Mouse (Mus musculus) cerebellum, adult (tissue): ENCODE results near the gene Ssbp2.

Experiments
- ATAC-seq: cut with Nextera tagmentation; 2 replicates; pipeline ENCODE4 v1.9.2; 2017; ENCODE audit warnings: mild to moderate bottlenecking, moderate library complexity, mixed read lengths; ENCODE audit not compliant: insufficient number of reproducible peaks, low FRiP score, low TSS enrichment

Gene Ssbp2

DNA sequence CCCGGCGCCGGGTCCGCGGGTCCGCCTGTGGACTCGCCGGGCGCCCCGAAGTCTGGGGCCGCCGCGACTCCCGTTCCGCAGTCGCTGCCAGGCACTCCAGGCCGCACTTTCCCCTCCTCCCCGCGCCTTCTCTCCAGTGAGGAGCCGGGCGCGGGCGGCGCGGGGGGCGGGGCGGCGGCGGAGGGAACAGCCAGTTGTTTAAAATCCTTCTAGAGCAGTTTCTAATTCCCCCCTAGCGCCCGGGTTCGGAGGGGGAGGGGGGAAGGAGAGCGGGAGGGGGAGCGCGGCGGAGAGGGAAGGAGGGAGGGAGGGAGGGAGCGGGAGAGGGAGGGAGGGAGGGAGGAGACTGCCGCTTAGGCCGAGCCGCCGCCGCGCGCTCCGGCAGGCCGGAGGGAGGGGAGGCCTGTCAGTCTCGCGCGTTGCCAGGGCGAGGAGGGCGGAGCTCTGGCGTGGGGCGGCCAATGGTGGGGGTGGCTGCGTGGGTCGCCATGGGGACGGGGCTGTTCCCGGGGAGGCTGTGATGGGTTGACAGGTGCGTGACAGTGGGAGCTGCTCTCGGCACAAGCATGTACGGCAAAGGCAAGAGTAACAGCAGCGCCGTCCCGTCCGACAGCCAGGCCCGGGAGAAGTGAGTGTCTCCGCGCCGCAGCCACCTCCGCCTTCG lies 670 bp downstream of the Ssbp2 start:
- peak; percentile 90 for ATAC-seq

GRCm38 (mm10) chr13:91461299-91461698 lies 1.2 kb downstream of the Ssbp2 start:
- ATAC-seq: no peak

- no peak for ATAC-seq
Measured at GRCm38 (mm10) chr13:91461711-91462351, 1.7 kb downstream of the Ssbp2 start.

DNA sequence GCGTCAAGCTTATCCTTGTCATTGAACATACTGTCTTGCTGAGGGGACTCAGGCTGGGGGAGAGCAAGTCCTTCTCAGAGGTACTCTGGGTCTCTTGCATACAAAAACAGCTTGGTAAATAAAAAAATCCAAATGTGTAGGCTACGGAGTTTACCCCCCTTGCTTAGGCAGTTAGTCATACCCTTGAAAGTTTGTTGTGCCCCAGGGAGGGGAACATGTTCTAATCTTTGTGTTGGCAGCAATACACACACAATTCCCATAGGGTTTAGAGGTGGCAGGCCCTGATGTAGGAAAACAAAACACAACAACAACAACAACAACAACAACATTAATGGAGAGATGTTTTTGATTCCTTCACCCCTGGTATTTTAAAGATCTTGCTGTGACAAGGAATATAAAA lies 2.3 kb downstream of the Ssbp2 start:
- no peak for ATAC-seq

DNA sequence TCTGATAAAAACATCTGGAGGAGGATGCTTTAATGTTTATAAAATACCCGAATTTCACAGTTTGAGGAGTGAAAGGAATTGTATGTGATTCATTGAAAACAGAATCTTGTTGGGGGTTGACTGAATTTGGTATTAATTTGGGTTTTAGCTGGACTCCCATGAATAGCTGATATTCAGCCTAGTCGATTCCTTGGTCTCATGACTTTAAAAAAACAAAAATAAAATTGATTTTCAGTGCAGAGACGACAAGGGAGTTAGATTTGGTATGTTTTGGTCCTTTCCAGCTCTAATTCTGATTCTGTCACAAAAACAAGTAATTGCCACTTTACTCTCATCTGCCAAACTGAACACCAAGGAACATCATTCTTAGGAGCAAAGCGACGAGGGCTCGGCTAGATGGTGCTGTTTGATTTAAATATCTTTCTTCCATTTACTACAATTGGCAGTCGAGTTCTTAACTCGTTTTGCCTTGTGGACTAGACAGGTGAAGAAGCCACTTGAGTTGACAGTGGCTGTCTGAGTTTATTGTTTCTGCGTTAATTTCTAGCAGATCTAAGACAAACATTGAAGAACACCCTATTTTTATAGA lies 2.9 kb downstream of the Ssbp2 start:
- ATAC-seq: no peak

DNA sequence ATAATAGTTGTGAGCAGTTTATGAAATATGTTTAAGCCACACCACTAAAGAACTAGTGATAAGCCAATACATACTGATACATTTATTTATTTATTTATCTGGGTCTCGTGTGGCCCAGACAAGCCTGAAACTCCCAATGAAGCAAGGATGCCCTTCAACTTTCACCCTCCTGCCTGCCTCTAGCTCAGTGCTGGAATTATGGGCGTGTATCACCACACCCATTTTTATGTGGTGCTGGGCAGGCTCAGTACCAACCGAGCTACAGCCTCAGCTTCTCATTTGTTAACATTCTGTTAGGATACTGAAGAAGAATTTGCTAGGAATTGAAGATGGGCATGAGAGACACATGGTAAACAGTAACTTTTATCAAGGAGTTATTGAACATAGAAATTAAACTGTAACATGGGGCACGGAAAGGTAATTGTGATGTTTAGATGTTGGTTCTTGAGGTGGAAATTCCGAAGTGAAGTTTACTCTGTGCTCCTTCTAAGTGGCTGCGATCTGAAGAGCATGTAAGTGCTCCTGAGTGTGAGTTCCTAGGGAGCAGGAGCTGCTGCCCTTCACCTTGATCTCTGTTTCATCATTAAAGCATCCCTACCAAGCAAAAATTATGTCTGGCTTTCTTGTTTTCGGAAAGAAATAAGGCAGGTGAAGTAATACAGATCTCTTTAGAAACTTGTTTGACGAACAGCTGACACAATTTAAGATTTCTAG lies 5.1 kb downstream of the Ssbp2 start:
- no peak for ATAC-seq

DNA sequence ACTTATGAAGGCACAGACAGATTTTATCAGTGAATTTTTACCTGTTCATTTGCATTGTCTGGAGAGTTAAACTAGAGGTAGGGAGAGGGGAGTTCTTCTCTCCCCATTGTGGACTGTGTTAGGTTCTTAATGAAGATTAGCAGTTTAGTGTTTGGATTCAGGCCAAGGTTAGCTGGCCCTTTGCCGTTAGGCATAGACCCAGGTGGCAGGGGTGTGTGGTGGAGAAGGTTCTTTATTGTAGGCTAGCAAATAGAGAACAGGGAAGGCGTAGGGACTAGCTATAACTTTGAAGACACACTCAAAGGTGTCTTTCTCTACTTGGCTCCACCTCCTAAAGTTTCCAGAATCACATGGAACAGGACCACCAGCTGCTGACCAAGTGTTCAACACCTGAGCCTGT lies 11.5 kb downstream of the Ssbp2 start:
- ATAC-seq: no peak

- ATAC-seq: no peak
Measured at GRCm38 (mm10) chr13:91471980-91472379, 11.9 kb downstream of the Ssbp2 start.

DNA sequence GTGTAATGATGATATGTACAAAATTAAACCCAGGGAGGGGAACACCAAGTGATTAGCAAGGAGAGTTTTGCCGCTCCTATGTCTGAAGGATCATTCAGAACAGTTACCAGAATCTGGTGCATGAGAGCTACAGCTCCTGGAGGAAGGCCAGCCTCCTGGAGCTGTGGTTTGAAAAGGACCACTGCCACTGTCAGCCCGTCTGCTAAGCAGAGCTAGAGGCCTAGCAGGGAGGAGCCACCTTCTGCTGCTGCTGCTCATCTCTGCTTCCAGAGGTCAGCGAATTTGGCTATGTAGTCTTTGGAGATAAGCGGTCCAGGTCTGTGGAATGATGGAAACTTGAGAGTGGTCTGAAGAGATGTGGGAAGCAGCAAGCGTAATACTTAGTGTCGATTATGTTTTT lies 13.4 kb downstream of the Ssbp2 start:
- ATAC-seq: peak; percentile 73

DNA sequence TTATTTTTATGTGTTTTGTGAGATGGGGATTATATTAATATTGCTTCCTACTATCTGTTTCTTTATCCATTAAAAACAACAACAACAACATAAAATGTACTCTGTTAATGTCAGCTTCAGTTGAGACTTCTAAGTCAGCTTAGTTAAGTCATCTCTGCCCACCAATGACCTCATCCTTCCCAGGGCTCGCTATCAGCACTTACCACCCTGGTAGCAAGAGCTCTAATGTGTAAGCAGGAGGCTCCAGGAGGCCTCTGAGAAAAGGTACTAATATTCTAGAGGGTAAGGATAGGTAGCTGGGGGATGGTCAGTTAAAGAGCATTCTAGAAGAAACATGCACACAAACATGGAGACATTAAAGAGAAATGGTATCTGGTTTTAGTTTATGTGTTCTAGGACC lies 13.9 kb downstream of the Ssbp2 start:
- ATAC-seq: no peak

DNA sequence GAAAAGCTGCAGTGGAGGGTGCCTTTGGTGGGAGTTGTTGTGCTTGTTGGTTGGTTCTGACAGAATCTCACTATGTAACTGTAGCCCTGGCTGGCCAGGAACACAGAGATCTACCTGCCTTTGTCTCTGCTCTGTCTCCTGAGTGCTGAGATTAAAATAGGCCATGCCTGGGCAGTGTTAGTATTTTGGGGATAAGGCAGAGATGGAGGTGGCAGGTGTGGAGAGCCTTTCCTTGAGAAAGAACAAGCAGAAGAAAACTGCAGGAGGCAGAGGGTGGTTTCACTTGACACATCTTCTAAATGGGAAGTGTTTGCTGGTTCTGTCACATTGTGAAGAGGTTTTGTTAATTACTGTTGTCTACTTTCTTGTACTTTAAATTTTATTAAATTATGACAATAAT lies 15.8 kb downstream of the Ssbp2 start:
- no peak for ATAC-seq

- no peak for ATAC-seq
Measured at GRCm38 (mm10) chr13:91476596-91477100, 16.6 kb downstream of the Ssbp2 start.

DNA sequence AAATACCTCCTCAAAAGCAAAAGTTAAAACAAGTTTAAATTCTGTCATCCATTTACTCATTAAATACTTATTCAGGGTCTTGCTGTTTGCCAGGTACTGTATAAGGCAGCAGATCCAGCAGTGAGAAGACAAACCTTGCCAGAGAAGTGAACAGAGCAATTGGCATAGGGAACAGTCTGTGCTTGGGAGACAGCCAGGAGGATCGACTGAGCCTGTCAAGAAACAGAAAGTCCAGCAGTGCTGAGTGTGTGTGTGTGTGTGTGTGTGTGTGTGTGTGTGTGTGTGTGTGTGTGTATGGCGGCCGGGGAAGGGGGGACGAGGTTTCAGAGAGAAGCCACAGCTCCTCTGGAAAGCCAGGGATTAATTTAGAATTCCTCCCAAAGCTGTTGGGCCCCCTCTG lies 17.9 kb downstream of the Ssbp2 start:
- peak; percentile 45; the same call in 1 of the 2 replicates for ATAC-seq

GRCm38 (mm10) chr13:91484303-91484702 lies 24.2 kb downstream of the Ssbp2 start:
- ATAC-seq: no peak

DNA sequence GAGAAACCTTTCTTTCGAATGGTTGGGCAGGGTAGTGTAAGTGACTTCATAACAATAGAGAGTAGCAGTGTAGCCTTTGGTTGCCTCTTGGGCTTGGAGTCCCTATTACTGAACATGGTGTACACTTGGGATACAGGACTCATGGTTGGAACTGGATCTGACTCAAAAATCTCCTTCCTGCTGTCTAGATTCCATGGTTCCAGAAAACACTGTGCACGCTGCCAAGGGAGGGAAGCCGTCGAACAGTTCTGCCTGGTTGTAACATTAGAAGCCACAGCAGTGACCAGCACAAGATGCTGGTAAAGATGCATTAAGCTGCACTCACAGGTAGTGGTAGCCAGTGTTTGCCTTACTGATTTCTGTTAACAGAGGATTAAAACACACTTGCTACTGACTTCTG lies 32.0 kb downstream of the Ssbp2 start:
- no peak for ATAC-seq

GRCm38 (mm10) chr13:91497055-91497454 lies 37.0 kb downstream of the Ssbp2 start:
- no peak for ATAC-seq

DNA sequence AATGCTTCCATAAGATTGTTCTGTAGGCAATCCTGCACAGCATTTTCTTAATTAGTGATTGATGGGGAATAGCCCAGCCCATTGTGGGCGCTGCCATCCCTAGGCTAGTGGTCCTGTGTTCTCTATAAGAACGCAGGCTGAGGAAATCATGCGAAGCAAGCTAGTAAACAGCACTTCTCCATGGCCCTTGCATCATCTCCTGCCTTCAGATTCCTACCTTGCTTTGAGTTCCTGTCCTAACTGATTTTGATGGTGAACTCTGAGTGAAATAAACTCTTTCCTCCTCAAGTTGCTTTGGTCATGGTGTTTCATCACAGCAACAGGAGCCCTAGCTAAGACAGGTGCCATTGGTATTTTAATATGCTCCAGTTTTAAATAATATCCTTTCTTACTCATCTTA lies 41.7 kb downstream of the Ssbp2 start:
- no peak for ATAC-seq

- no peak for ATAC-seq
Measured at GRCm38 (mm10) chr13:91502642-91503373, 42.7 kb downstream of the Ssbp2 start.

DNA sequence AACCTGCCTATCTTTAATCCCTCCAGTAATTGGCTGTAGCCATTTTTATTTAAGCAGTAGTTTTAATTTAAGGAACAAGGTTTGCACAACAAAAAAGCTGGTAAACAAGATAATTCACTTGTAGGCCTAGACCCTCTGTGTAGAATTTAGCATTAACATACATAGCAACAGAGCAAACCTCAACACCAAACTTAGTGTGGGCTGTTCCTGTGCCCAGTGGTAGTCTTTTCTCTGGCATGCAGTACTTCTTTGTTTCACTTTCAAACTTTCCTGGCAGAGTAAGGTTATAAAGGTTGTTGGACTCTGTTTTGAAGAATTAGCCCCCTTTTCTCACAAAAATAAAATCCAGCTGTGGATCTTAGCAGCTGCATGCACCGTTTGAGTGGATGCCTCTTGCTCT lies 48.9 kb downstream of the Ssbp2 start:
- no peak for ATAC-seq

- ATAC-seq: no peak
Measured at GRCm38 (mm10) chr13:91509467-91509866, 49.4 kb downstream of the Ssbp2 start.
